Mouse (Mus musculus) mature B cell (primary cell): ENCODE data around the gene Kcnip4.

Source experiments
- in situ Hi-C: fragments of 300-500 bp; cut with MboI; formaldehyde crosslinking; loops from 2 replicates; pipeline ENCODE4 v1.14.3; 2019

Kcnip4 gene

DNA sequence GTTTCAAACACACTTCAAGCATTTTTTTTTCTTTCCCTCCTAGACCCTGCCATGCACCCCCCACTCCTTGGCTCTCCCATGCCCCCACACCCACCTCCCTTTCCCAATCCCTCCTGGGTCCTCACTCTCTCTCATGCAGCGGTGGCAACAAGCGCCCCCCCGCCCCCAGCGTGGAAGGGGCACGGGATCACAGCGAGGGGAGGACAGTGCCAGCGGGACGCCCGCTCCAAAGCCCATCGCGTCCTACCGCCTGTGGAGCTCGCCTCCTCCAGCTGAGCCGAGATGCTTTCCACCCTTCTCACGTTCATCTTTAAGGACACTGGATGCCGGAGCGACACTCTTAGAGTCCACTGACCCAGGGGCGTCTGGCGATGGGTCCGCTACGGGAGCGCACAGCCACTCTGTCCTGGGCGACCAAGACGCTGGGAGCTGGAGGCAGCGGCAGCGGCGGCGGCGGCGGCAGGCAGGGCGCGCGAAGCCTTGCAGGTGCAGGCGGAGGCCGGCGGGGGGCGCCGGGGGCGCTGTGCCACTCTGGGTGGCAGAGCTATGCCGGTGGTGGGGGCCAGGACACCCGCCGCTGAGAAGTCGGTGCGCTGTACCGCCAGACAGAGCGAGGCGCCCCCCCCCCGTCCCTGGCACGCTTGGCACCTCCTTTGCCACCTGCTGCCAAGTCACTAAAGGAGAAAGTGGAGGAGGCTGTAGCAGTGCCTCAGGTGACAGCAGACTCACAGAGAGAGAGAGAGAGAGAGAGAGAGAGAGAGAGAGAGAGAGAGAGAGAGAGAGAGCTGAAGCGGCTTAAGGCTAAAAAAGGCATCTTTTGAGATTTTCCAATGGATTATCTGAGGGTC, at the start of gene Kcnip4:
Gene Kcnip4, minus strand, starts transcription at position 514 of the 848 bp plus-strand sequence.
- in situ Hi-C loops: no loop called here

DNA sequence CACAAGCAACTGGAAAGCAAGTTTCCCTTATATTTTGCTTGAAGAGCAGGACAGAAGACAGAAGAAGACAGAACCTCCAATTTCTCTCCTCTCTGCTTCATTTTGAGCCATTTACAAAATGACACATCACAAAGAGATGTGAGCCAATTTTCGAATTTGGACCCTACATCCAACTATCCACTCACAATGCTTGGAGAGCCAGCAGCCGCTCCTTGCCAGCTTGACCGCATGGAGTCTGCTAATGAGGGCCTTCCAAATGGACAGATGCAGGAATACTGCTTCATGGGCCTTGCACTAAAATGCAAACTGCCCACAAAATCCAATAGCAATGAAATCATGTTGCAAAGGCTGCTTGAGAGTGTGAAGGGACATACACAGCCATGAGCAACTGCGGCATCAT, 47.2 kb upstream of the Kcnip4 start:
- in situ Hi-C loops: no loop called here

DNA sequence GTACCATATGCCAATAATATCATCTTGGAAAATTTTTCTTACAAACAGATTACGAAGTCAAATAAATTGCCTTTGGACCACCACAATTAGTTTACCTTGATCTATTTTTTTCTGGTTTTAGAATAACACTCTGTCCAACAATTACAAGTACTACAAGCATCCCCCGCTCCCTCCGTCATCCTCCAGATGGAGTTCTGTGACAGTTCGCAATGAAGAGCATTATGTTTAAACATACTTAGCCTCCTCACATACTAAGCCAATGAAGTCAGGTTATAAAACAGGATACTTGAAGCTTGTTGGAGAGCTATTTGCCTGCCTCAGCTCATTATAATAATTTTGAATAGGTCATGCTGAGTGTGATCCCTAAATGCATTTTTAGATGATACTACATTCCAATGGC, 39.0 kb upstream of the Kcnip4 start:
- in situ Hi-C loops: no loop called here

DNA sequence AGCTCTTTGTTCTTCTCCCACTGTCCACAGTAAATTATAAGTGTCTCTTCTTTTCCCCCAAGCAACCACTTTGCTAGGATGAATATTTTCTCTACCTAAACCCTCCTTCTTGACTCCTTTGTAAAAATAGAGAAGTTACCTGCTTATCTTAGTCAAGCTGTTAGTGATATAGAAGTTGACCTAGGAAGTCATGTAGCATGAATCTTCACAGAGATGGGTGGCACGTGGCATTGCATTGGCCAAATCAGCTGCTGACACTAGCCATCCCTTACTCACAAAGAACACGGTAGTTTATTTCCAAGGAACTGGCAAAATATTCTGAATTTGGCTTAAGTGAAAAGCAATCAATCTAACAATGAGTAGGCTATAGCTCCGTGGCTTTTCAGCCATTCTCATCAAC, 32.7 kb upstream of the Kcnip4 start:
- in situ Hi-C loops: no loop called here

DNA sequence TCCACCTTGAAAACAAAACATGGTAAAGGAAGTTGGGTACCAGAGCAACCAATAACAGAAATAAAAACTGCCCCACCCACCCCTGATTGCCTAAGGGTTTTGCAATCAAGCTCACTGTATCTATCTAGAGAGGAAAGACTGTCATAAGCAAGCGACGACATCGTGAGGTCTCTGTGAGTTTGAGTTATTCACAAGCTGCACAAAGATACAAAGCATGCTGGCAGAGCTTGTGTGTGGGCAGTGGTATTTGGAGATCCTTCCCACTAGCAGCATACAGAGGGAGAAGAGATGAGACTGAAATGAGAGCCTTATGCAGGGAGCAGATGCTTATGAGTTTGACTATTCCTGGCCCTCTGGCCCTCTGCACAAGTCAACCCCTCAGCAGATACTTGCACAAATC, 23.2 kb upstream of the Kcnip4 start:
- in situ Hi-C loops: no loop called here

DNA sequence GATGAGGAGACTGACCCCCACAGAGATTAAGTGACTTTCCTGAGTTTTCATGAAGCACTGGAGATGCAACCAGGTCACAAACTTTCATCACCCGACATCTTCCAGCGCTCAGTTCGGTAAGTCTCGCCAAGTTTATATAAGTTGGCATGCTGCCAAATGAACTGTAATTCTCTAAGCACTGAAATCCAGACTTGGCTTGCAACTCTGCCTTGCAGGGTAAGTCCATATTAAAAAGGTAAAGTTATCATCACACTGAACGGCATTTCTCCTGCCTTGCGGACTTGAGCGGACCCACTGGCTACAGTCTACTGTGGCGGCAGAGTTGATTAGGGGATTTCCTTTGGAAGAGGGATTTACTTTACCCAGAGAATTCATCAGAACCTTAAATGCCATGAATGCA, 4.7 kb upstream of the Kcnip4 start:
- in situ Hi-C loops: no loop called here

DNA sequence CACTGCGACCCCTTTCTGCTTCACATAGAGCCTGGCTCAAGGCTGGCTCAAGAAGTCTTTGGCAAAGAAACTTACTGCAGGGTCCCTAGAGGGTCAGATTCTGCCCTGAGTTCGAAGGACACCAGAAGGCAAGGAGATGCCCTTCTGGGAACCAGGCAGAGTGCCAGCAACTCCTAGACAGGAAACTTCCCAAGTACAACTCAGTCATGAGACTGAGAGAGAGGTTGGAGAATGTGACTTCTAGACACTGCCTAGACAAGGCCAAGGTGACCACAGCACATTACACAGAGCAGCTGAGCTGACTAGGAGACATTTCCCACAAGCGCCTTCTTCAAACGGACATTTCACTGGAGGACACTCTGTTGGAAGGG, 520 bp upstream of the Kcnip4 start:
- in situ Hi-C loops: no loop called here

DNA sequence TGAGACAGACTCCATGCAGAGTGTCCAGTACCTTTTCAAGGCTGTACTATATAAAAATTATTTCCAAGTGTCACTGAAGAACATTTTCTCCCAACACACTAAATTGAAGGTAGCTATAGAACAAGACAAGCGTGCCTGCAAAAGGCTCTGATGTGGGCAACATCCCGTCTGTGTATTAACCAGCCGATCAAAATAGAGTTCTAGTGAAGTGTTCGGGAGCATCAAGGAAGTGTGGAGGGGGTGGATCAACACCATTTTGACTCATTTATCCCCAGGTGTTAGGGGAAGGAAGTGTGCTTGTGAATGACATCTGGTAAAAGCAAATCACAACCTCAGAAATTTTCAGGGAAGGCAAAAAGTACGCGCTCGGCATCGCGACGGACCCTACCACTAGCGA, 712 bp downstream of the Kcnip4 start:
- in situ Hi-C loops: no loop called here

DNA sequence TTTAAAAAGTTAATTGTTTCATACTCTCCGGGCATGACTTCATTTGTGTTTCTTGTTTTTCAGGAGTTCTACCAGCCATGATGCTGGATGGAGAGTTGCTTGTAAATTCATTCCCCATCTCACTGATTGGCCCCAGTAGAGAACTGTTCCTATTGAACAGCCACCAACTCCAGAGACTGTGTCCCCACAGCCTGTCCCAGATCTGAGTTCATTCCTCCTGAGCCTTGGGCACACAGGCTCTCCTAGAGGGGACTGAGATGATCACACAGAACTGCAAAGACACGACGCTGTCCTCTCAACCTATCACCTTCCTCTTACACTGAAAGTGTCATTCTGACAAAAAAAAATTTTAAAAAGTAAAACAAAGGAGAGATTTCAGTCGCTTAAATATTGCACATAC, 1.7 kb downstream of the Kcnip4 start:
- in situ Hi-C loops: no loop called here

DNA sequence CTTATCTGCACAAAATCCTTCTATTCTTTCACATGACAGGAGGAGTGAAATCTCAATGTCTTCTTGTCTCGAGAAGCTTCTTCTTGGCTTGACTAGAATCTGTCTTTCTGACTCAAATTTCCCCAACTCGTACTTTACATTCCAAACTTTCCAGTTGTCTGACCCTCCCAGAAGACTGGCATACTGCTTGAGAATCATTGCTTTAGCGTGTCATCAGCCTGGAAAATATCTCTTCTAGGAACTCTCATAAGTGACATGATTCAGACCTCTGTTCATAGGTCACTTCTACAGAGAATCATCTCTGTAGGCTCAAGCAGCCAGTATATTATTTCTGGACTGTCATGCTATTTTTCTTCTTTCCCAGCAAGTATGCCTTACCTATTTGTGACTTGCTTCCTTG, 26.0 kb downstream of the Kcnip4 start:
- in situ Hi-C loops: no loop called here

DNA sequence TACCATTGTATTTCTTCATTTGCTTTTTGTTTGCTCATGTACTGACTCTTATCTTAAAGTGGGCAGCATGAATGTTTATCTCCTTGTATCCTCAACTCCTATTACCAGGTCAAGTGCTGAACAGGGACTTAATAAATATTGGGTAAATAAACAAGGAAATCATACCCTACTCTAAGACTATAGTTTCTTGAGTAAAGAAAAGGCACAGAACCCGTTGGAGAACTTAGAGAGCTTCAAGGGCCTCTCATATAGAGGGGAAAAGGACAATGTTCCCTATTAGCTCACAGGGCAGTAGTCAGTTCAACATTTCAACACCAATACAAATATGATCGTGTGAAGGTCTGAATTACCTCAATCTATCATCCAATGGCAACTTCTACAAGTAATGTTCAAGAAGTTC, 37.4 kb downstream of the Kcnip4 start:
- in situ Hi-C loops: no loop called here

DNA sequence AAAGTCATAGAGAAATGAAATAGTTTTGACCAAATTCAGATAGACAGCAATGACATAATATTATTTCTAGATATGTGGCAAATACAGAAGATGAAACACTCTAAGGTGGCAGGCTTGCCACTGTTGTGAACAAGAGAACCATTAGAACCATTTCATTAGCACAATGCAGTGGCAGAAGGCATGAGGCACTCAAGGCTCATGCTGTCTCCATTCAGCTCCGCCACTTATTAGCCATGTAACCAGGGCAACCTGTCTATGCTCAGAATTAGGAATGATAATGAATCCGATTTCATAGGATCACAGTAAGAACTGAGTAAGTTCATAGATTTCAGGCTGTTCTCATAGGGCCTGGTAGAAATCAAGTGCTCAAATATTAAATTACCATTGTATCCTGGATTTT, 54.0 kb downstream of the Kcnip4 start:
- in situ Hi-C loops: no loop called here

DNA sequence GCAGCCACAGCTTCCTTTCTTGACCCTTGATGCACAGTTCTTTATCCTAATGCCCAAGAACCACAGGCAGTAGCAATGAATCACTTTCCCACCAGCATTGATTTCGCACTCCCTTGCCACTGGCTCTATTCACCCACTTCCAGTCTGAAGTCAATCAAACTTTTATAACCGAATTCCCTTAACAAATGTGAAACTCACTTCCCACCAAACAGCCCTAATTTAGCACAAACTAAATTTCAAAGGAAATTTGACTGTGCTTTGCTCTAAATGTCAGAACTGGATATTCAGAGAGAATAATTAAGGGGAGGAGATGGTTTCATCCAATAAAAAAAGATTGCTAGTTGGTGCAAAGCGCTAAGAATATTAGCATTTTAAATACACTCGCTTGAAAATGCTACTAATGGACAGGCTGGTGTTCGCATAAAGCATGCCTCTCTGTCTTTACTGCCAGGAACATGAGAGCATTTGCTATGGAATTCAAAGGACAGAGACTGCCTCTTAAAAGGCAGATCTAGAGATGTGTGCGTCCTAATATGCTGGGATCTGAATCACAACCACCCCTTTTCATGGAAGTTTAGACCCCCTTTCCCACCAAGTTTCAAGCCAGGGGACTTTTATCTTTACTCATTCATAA, 63.9 kb downstream of the Kcnip4 start:
- in situ Hi-C loops: no loop called here

DNA sequence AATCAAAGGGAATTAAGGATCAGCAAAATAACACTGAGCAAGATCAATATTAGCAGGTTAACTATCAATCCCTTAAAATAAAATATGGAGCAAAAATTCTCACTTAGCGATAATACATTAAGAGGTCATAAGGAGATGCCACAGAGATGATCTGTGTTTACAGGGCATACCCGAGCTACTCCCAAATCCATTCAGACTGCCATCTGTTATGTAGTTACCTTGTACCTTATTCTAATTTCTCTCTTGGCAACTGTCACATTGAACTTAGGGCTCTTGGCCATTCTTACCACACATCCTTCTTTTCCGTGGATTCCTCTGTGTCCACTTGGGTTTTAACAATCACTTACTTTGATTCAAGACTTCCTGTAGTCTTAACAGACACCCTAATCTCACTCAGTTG, 71.6 kb downstream of the Kcnip4 start:
- in situ Hi-C loops: no loop called here

DNA sequence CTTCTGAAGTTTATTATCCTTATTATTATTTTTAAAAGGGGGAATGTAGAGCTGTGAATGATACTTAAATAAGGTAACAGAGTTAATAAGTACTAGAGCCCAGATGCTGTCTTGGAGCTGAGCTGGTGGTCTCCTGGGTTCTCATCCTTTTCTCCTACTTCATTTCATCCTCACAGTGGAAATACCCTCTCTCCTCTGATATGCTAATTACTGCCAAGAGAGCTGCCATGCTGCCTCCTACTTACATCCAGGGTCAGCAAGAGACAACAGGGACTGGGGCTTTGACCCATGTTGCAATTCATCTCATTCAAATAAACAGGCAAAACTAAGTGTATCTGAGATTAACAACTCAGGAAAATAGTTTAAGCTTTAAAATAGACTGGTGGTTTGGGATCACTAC, 73.4 kb downstream of the Kcnip4 start:
- in situ Hi-C loops: no loop called here

DNA sequence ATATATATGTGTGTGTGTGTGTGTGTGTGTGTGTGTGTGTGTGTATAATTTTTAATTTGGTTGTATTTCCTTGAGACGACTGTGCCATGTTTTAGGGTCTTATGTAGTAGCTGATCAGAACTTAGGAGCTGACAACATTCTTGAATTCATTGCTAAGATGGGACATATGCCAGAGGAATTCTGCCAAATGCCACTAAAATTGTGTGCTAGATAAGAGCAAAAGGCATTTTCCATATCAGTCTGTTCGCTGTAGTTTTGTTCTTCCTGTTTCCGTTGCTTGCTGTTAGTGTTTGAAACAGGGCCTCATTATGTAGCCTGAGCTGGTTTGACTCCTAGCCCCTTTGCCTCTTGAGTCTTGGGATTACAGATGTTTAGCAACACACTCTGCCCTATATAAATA, 73.8 kb downstream of the Kcnip4 start:
- in situ Hi-C loops: no loop called here

DNA sequence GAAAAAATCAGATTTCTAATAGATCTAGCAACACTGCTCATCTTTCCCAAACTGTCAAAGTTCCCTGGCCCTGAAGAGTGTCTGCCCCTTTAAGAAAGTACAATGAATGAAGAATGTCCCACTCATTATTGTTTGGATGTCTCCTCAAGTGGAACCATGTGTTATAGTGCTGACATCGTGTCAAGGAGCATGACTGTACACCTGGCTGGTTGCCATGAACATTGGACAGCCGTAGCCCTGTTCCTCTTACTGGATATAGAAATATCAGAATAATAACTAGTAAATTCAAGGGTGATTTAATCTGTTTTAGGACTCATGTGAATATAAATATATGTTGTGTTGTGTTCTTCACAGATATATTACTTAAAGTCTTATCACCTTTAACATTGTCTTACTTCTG, 87.5 kb downstream of the Kcnip4 start:
- in situ Hi-C loops: no loop called here

DNA sequence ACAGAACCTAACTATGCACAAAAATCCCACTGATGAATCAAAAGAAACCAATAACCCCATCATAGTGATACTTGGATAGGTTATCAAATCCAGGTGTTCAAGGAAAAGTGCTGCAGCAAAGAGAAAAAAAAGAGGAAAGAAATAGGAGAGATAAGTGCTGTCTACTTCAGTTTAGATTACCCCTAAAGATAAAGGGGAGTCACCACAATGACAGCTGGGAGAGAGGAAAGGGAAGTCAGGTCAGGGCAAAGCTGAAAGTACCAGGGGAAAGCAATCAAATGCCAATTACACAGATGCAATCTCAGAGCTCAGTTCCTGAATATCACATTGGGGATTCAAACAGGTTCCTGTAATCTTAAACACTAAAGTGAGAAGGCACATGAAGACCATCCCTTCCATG, 97.0 kb downstream of the Kcnip4 start:
- in situ Hi-C loops: no loop called here

DNA sequence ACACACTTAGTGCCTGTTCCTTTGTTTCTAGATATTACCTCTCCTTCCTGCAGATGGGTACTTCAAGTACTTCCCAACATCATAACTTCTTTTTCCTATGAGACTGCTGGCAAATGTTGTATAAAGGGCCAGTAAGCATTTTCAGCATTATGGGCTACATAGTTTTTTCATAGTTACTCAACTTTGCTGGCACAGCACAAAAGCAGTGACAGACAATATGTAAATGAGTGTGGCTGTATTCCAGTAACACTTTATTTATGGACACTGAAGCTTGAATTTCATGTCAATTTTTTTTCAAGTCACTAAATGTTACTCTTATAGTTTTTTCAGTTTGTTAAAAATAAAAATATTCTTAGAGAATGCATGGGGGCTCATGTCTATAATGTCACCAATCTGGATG, 105.0 kb downstream of the Kcnip4 start:
- in situ Hi-C loops: no loop called here

DNA sequence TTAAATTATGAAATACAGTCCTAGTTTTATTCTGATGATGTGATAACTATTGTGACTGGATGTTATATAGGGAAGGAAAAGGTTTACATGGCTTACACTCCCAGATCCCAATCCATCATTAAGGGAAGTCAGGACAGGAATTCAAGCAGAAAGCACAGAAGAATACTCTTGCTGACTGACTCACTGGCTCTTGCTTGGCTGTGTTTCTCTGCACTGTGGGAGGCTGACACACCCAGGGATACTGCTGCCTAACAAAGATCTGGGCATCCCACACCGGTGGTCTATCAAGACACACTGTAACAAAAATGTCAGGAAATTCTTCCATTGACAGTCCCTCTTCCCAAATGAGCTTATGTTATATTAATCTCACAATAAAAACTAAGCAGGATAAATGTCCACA, 116.4 kb downstream of the Kcnip4 start:
- in situ Hi-C loops: no loop called here

DNA sequence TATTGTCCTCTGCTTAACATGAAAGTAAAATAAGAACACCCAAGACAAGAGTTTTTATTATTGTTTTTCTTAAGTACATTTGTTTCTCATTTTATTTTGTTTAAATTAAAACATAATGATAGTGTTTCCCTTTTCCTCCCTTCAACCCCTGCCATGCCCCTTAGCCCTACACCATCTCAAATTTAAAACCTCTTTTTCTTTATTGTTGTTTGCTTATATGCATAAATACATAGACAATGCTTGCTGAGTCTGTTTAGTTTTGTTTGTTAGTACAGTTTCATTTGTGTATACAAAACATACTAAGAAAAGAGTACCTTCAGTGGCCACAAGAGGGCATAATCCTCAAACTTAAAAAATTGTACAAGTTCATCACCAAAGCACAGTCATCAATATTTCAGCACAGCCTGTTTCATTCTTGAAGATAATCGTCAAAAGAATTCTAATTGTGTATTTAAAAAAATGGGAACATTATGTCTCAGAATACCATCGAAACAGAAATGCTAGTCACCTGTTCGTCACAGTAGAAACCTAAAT, 154.1 kb downstream of the Kcnip4 start:
- in situ Hi-C loops: no loop called here

DNA sequence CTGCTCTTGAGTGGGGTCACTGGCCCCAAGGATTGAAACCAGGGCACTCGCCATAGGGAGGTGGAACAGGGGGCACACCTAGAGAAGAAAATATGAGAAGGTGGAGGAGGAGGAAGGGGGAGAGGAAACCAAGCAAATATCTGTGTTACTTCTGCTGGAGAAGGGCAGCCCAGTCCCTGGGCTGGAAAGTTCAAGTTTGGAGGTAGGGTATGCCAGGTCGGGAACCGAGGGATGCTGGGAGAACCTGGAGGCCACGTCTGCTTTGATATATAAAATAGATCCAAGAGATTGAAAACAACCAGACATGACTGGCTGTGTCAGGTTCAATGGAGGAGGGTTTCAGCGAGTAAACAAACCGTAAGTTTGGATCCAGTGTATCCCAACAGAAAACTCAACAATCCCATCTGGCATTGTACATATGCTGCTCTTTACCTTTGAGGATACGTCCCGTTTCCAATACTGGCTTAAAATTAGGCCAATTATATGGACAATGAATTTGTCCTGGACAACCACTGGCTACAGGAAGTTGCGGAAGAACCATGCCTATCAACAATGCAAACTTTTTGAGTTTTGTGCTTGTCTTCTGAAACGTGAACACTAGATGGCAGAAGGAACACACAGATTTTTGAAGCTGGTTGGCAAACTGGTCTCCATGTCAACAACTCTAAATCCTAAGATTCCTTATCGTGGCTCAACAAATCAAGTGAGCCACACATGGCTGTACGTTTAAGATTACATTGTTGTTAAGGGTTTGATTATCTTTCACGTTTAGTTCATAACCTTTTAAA, 155.9 kb downstream of the Kcnip4 start:
- in situ Hi-C loops: no loop called here

DNA sequence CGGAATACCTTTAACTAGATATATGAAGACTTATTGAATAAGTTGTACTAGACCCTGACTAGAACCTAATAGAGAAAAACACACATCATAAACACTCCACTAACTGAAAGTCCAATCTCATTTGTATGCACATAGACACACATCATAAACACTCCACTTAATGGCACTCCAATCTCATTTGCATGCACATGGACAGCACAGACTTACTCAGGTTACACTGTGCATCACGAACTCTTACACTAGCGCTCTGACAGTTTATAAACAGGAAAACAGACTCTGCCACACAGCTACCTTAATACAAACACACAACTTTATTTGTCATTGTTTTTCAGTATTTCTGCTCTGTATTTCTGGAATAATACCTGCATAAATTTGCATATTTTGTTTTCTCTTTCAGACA, 168.3 kb downstream of the Kcnip4 start:
- in situ Hi-C loops: no loop called here
